In the genomic region with DNA sequence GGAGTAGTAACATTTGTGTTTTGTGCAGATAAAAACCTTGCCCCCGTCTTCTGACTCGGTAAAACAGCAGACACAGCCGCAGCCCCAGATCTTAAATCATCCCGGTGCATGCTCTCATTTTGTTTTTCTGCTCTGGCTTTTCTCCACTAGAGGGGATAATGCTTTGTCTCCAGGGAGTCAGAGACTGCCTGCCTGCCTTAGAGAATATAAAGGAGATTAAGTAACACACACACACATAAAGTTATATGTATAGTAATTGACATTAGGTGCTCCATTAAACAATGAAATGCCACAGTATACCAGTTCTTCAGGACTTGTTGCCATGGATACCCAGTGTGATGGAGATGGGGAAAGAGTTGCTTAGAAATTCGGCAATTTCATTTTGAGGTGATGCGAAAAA, we compare ENCODE assay signal across 14 mouse cellular contexts. TPM values are rescaled to one million over a fixed set of nuclear protein-coding genes. Genes with fewer than 3 reads are reported as not detected.
DNase-seq lines count a peak whose midpoint lies in the region; ATAC-seq and TF ChIP-seq lines count a peak whose summit lies in the region.
"Had no signal": no experiment of that assay in that cellular context is flagged by ENCODE, and none has a peak within 500 bp of the region (broad histone marks: within the 10 kb centered on the region; RNA-seq: fewer than 3 reads in every experiment).

No protein-coding gene starts in this region.

- no peaks in the 10 kb centered on the region for H3K36me3 ChIP-seq in midbrain, postnatal 0 days (ENCODE audit: insufficient read depth, low read length)
- H3K36me3 ChIP-seq: liver, embryonic 13.5 days had no signal

- peak; percentile 10; the same call in 1 of the 2 replicates for TF ChIP-seq CTCF in gastrocnemius, adult 2 months (IDR thresholded peaks at IDR 0.05)
- 0 out of 2 replicates have a peak, but pooled peaks have one; percentile 1 for TF ChIP-seq CTCF in cortical plate, adult 2 months (IDR thresholded peaks at IDR 0.05; ENCODE audit: extremely low read depth, insufficient read depth, low read length)
- peak; percentile 70 for TF ChIP-seq CTCF in midbrain, postnatal 0 days (IDR thresholded peaks at IDR 0.05)

- WGBS in midbrain, postnatal 0 days: 19% methylated on average over 6 of the region's 6 CpGs

- peak; percentile 49; the same call in 1 of the 2 replicates for ATAC-seq in midbrain, postnatal 0 days (ENCODE audit: low FRiP score)
- ATAC-seq: CD4-positive, CD25-positive, alpha-beta regulatory T cell, adult 4 months had no signal

- no peak for TF ChIP-seq POLR2A in cortical plate, adult 2 months (IDR thresholded peaks at IDR 0.05; ENCODE audit: extremely low read depth, insufficient read depth, low read length)

- H3K27ac ChIP-seq in gastrocnemius, adult 2 months: peak overlapping the region; percentile 84
- H3K27ac ChIP-seq in cortical plate, adult 2 months (ENCODE audit: insufficient read depth, low read length): no peak overlapping the region
- no peak overlapping the region; the same call in 1 of the 2 replicates for H3K27ac ChIP-seq in midbrain, postnatal 0 days (ENCODE audit: low read depth, low read length)
- H3K27ac ChIP-seq: liver, embryonic 13.5 days had no signal

- H3K4me3 ChIP-seq in gastrocnemius, adult 2 months: peak overlapping the region; percentile 28
- no peak overlapping the region for H3K4me3 ChIP-seq in cortical plate, adult 2 months (ENCODE audit: insufficient read depth, low read length)
- no peak overlapping the region for H3K4me3 ChIP-seq in midbrain, postnatal 0 days (ENCODE audit: low read depth, low read length)
- H3K4me3 ChIP-seq: liver, embryonic 13.5 days had no signal

- peak overlapping the region; percentile 13; the same call in 1 of the 2 replicates for H3K4me2 ChIP-seq in midbrain, postnatal 0 days (ENCODE audit: low read depth, low read length, poor library complexity, severe bottlenecking)
- H3K4me2 ChIP-seq: liver, embryonic 13.5 days had no signal

- H3K27me3 ChIP-seq in midbrain, postnatal 0 days (ENCODE audit: insufficient read depth, low read length): no peaks in the 10 kb centered on the region
- H3K27me3 ChIP-seq: liver, embryonic 13.5 days had no signal

- H3K9me3 ChIP-seq in midbrain, postnatal 0 days (ENCODE audit: low read length): no peaks in the 10 kb centered on the region
- H3K9me3 ChIP-seq: liver, embryonic 13.5 days had no signal

- H3K9ac ChIP-seq in midbrain, postnatal 0 days (replicated peaks; ENCODE audit: low read length, poor library complexity, severe bottlenecking): no peak overlapping the region
- H3K9ac ChIP-seq: liver, embryonic 13.5 days had no signal

- peaks cover 1% of the 10 kb centered on the region; the same call in 1 of the 2 replicates for H3K4me1 ChIP-seq in cortical plate, adult 2 months (ENCODE audit: control insufficient read depth, insufficient read depth, low read length)
- H3K4me1 ChIP-seq in midbrain, postnatal 0 days (ENCODE audit: insufficient read depth, low read length): no peaks in the 10 kb centered on the region; the same call in 1 of the 2 replicates

- no peak for DNase-seq in gastrocnemius, adult 2 months
- no peak for DNase-seq in gastrocnemius, adult 18-20 months (ENCODE audit: low spot score)
- DNase-seq in layer of hippocampus, adult 11-12 months (ENCODE audit: low spot score): peak; percentile 8
- DNase-seq in layer of hippocampus, adult 9-10 months (ENCODE audit: low spot score): no peak
- DNase-seq in midbrain, postnatal 0 days (ENCODE audit: low spot score): peak; percentile 48
- no peak for DNase-seq in heart, adult 18-20 months
- DNase-seq: gastrocnemius, postnatal 25 days; left cerebral cortex, postnatal 4 days; liver, embryonic 13.5 days; lung, postnatal 36 days; right cerebral cortex, postnatal 4 days; thymus, postnatal 36 days had no signal

- intact Hi-C loops in gastrocnemius, adult 2 months (cut with DNase I): loop anchor here (5.0 kb wide), 1 partner anchor 41 kb away; no protein-coding TSS in a partner anchor

RNA-seq across cellular contexts. Expression of gene Map3k20, which starts 41.1 kb away (rescaled TPM):
- 100 to 1,000 TPM; 338 to 407 TPM for total RNA-seq in gastrocnemius, adult 2 months (2021)
- total RNA-seq in gastrocnemius, adult 18-20 months (2021): 100 to 1,000 TPM; 335 to 441 TPM
- 5.4 and 5.7 TPM in 2 replicates for polyA plus RNA-seq in cortical plate, adult 2 months (2012; rRNA removed)
- total RNA-seq in midbrain, postnatal 0 days (2014; rRNA removed): 8.0 and 8.5 TPM in 2 replicates
- 3.4 and 3.6 TPM in 2 replicates for polyA plus RNA-seq in midbrain, postnatal 0 days (2015; fragmentation: Nextera tagmentation; extraction: Ambion mirVana)
- 100 to 1,000 TPM; 270 to 291 TPM for total RNA-seq in heart, adult 18-20 months (2021)

Comparison
In these comparisons a context has a peak if more than half of its experiments do, and no peak if none do; other contexts are left out.
1. DNase-seq: peak in layer of hippocampus, adult 11-12 months (single experiment) and midbrain, postnatal 0 days (single experiment); none in gastrocnemius, adult 2 months (single experiment), gastrocnemius, adult 18-20 months (single experiment), layer of hippocampus, adult 9-10 months (single experiment) and heart, adult 18-20 months (0 of 2).
2. CTCF ChIP-seq: peak in every context shown above with its lines; median percentile 70 in midbrain, postnatal 0 days; 10 in gastrocnemius, adult 2 months; 1 in cortical plate, adult 2 months.
3. RNA of gene Map3k20, which starts 41.1 kb away (total RNA-seq): 335 to 441 TPM in gastrocnemius, adult 18-20 months, 338 to 407 TPM in gastrocnemius, adult 2 months and 270 to 291 TPM in heart, adult 18-20 months; 8.0 to 8.5 TPM in midbrain, postnatal 0 days; every median in the first group is over 10 times any median in the second.